Mouse (Mus musculus) kidney, adult 8-10 months (tissue): ENCODE measurements around the gene Oaz3.
A peak's percentile ranks its signal among the peaks of the same experiment; 100 is the strongest.

Experiments
- DNase-seq, 2 experiments: peaks; one replicate each; pipeline ENCODE4 v3.0.0; 2022

The Oaz3 gene

DNA sequence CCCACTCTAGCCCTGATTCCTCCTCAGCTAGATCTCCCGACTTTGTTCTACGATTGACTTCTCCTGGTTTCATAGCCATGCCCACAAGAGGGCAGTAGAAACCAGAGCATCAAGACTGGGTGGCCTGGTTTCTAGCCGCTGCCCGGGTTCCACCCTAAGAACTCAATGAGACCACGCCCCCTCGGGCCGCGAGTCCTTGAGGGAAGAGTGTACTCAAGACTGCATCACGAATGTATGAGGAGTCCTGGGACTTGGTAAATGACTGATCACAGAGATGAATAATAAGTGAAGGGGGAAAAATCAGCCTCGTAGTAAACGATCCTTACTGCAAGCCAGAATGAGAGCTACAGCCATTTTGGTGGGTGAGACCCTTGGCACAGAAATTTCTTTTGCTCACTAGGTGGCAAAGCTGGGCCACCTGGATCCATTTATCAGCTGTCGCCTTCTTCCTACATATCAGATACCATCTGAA, 12.8 kb upstream of the Oaz3 start:
- peak; percentile 71 to 79 for DNase-seq

GRCm38 (mm10) chr3:94449377-94449776, 5.7 kb upstream of the Oaz3 start:
- no peak for DNase-seq

GRCm38 (mm10) chr3:94442951-94443596, 641 bp downstream of the Oaz3 start, which contains the start of gene Mrpl9:
Gene Mrpl9 (plus strand): TSS chr3:94443318.
- DNase-seq, result peak; percentile 91 to 94

GRCm38 (mm10) chr3:94441182-94441581, 2.5 kb downstream of the Oaz3 start:
- DNase-seq, result peak; percentile 15 to 19

DNA sequence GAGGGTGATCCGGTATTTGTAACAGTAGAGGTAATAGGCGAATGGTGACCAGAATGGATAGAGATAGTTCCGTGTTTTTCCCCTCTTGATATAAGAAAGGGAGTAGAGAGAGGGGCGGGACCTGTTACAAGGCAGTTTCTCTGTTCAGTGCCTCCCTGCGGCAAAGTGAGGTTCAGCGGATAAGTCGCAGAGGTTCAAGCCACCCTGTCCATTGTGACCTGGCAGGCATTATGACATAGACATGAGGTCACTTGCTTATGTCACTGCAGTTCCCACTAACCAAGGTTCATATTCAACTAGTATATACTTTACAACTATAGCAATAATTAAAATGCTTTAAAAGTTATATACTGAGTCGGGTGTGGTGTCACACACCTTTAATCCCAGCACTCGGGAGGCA, 7.3 kb downstream of the Oaz3 start:
- DNase-seq, result no peak

DNA sequence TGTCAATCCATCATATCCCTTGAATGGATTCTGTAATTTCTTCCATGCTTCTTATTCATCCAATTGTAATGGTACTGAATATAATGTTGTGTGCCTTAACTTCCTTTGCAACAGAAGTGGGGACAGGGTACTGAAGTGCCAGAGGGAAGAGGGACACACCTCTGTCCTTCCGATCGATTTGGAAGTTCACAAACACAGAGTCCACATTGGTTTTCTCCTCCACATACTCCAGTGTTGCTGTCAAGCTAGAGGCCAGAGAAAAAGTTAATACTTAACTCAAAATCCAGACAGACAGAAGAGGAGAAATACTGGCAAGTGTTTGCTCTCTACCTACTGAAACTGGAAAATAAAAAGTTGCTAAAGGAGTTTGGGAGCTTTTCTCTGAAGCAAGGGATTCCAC, 9.4 kb downstream of the Oaz3 start:
- peak in 1 of 2 experiments; percentile 28 for DNase-seq

GRCm38 (mm10) chr3:94430980-94431379, 12.7 kb downstream of the Oaz3 start:
- no peak for DNase-seq

DNA sequence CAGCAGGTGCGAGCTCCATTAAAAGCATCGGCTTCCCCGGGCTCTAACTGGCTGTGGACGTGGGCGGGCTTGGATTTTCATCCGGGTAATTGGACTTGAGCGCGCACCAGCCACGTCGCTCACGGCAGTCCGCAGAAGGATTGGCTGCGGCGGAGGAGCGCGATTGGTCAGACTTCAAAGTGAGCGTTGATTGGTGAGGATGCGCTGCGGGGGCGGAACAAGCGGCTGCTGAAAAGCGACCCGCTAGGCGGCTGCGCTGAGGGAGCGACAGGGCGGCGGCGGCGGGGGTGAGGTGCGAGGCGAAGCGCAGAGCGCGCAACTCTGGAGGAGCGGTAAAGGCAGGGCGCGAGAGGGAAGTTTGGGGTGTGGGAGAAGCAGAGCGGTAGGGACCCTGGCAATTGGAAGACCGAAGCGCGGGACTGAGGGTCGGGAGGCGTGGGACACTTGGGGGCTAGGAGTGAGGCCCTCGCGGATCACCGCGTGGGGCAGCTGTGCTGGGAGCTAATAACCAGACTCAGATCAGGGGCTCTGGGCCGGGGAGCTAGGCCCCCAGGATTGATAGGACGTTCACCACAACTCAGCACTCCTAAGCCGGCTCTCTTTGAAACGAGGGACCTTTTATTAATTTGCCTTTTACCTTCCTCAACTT, 30.6 kb downstream of the Oaz3 start, which contains the start of gene Tdrkh:
Tdrkh (plus strand) TSS at position 243 of the 649 bp plus-strand sequence.
- DNase-seq, result peak; percentile 94 to 96

GRCm38 (mm10) chr3:94412530-94412929, 31.2 kb downstream of the Oaz3 start:
- no peak for DNase-seq

DNA sequence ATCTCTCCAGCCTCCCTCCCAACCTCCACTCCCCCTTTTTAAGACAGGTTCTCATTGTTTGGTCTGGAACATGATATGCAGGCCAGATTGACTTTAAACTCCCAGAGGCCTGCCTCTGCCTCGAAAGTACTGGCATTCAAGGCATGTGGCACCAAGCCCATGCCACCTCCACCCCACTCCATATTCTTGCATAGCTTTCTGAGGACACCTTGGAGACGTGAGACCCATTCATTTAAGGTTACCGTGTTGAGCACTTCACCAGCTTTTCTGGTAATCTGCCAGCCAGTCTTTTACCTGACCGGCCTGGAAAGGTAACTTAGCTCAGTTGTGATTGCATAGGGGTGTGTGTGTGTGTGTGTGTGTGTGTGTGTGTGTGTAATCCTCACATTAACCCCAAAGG, 38.2 kb downstream of the Oaz3 start:
- peak in 1 of 2 experiments; percentile 28 for DNase-seq

DNA sequence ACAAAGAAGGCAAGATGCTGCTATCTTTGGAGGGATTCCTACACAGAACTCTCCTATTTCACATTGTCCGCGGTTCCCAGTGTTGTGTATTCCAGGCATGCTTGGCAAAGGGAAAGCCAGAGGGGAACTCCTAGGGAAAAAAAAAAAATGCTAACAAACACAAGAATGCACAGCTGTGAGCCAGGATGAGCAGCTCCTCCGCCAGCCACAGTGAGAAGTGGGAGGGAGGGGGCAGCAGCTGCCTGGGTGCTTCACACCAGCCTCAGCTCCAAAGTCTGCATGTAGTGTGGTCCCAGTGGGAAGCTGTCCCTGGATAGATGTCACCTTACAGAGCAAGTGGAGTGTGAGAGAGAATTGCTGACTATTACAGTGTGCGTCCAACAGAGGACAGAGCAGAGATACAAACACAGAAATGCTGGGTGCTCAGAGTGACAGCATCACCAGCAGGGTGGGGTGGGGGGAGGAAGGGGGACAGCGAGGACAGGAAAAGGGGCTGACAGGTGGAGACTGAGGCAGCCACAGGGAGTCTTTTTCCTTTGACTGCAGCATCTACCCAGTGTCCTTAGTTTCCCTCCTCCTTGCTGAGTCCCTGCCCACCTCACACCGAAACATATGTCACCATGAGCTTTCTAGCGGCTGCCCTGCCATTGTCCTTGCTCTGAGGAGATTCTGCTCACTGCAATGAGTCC, 39.2 kb downstream of the Oaz3 start:
- no peak for DNase-seq

DNA sequence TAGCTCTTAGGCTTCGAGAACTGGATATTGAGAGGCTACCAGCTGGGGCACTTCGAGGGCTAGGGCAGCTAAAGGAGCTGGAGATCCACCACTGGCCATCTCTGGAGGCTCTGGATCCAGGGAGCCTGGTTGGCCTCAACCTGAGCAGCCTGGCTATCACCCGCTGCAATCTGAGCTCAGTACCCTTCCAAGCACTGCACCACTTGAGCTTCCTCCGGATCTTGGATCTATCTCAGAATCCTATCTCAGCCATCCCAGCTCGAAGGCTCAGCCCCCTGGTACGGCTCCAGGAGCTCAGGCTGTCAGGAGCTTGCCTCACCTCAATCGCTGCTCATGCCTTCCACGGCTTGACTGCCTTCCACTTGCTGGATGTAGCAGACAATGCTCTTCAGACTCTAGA, 41.3 kb downstream of the Oaz3 start:
- no peak for DNase-seq

- DNase-seq, result no peak
Observed at GRCm38 (mm10) chr3:94399663-94400310, 43.9 kb downstream of the Oaz3 start.

- DNase-seq, result no peak
Observed at GRCm38 (mm10) chr3:94398943-94399481, 44.7 kb downstream of the Oaz3 start.

DNA sequence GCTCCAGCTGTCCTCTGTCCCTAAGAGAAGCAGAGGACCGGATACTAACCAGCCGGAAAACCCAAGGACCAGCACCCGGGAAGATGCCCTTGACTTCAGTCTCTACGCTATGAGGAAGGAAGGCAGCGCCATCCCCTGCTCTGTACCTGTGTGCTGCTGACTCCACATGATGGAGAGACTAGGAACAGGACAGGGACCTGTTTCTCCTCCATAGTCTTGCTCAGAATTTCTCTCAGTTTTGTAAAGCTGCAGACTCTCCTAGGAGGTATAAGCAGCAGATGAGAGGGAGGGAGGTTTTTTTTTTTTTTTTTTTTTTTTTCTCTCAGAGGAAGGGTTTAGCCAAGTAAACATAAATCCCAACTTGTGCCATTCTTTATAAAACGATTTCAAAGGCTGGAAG, 45.5 kb downstream of the Oaz3 start, which contains the start of gene Lingo4:
Lingo4 (plus strand) TSS at position 301 of the 400 bp plus-strand sequence.
- DNase-seq, result no peak

- no peak for DNase-seq
Observed at GRCm38 (mm10) chr3:94396851-94397250, 46.9 kb downstream of the Oaz3 start.

DNA sequence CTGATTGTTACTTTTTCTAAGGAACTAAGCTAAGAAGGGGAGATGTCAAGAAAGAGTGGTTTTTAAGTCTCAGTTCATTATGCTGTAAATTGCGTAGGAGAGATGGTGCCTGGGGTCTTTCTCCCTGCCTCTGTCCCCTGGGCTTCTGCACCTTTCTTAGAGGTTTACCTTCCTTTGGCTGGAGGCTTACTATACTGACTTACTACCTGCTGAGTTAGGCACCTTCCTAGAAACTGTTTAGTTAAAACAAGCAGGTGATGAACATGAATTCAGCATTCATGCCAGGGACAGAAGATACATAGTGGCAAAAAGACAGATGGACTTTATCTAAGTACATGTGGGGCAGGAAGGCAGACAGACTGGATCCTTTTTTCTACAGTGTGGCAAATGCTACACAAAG, 47.4 kb downstream of the Oaz3 start:
- DNase-seq, result no peak

DNA sequence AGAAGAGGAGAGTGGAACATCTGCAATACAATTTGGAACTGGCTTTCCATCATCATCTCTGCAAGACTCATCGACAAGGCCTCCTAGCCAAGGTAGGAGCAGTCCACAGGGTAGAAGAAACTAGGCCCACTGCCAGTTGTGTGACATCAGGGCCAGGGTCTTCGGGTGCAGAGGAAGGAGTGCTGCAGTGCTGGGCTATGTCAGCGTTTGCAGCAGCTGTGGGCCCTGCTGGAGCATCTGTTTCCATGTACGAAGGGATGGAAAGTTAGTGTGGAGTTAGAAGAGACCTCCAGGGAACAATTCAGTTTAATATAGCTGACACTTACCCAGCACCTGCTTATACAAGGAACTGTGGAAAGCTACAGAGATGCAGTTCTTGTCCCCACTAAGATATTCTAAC, 50.7 kb downstream of the Oaz3 start:
- no peak for DNase-seq

DNA sequence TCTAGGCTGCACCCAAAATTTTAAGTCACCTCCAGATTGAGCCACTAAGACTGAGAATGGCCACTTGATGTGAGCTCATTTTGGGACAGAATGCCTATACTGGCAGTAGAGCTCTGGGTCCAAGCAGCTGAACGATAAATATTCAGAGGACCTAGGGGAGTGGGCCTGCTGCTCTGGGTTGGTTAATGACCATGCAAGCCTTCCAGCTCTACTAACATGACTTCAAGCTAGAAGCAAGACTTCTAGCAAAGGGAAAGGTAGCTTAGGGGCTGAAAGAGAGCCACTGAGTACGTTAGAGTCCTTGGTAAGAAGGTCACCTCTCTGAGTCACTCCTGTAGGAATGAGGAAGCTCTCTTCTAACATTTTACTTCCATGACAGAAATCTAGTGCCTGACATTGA, 51.6 kb downstream of the Oaz3 start:
- DNase-seq, result no peak

GRCm38 (mm10) chr3:94391001-94391400, 52.7 kb downstream of the Oaz3 start:
- no peak for DNase-seq

GRCm38 (mm10) chr3:94389420-94389819, 54.3 kb downstream of the Oaz3 start:
- DNase-seq, result no peak

GRCm38 (mm10) chr3:94388047-94388446, 55.7 kb downstream of the Oaz3 start:
- DNase-seq, result no peak

- DNase-seq, result no peak
Observed at GRCm38 (mm10) chr3:94387391-94387790, 56.3 kb downstream of the Oaz3 start.
